ENCODE assay signal across 12 mouse cellular contexts in genomic region chr14:30635219-30635910, GRCm38 (mm10). TPM values are rescaled to one million over a fixed set of nuclear protein-coding genes. Genes with fewer than 3 reads are reported as not detected.
DNase-seq lines count a peak whose midpoint lies in the region; ATAC-seq and TF ChIP-seq lines count a peak whose summit lies in the region.
"Had no signal": no experiment of that assay in that cellular context is flagged by ENCODE, and none has a peak within 500 bp of the region (broad histone marks: within the 10 kb centered on the region; RNA-seq: fewer than 3 reads in every experiment).

No protein-coding gene starts in this region.

- no peak overlapping the region for H3K4me3 ChIP-seq in liver, postnatal 0 days (ENCODE audit: low read depth, low read length)
- no peak overlapping the region for H3K4me3 ChIP-seq in kidney, embryonic 16.5 days (ENCODE audit: low read length)
- no peak overlapping the region for H3K4me3 ChIP-seq in stomach, postnatal 0 days (ENCODE audit: low read depth, low read length)
- no peak overlapping the region for H3K4me3 ChIP-seq in neural tube, embryonic 15.5 days (replicated peaks)
- H3K4me3 ChIP-seq: gastrocnemius, adult 2 months had no signal

- peaks cover 10% of the 10 kb centered on the region for H3K4me1 ChIP-seq in liver, postnatal 0 days (ENCODE audit: insufficient read depth)
- H3K4me1 ChIP-seq in kidney, embryonic 16.5 days (ENCODE audit: insufficient read depth, low read length) = peaks cover 23% of the 10 kb centered on the region
- 0 out of 2 replicates have a peak, but pooled peaks cover 5% of the 10 kb centered on the region for H3K4me1 ChIP-seq in stomach, postnatal 0 days (replicated peaks; ENCODE audit: control insufficient read depth, insufficient read depth)
- 0 out of 2 replicates have a peak, but pooled peaks cover 5% of the 10 kb centered on the region for H3K4me1 ChIP-seq in neural tube, embryonic 15.5 days

- H3K9ac ChIP-seq in liver, postnatal 0 days (replicated peaks) = no peak overlapping the region
- H3K9ac ChIP-seq in kidney, embryonic 16.5 days (replicated peaks; ENCODE audit: low read length) = no peak overlapping the region
- H3K9ac ChIP-seq in stomach, postnatal 0 days (ENCODE audit: low read length) = no peak overlapping the region
- H3K9ac ChIP-seq in neural tube, embryonic 15.5 days (replicated peaks) = no peak overlapping the region

- no peaks in the 10 kb centered on the region for H3K36me3 ChIP-seq in liver, postnatal 0 days (replicated peaks; ENCODE audit: insufficient read depth, low read length)
- no peaks in the 10 kb centered on the region for H3K36me3 ChIP-seq in kidney, embryonic 16.5 days (ENCODE audit: insufficient read depth, low read length)
- H3K36me3 ChIP-seq in stomach, postnatal 0 days (ENCODE audit: control insufficient read depth, insufficient read depth, low read length) = no peaks in the 10 kb centered on the region
- no peaks in the 10 kb centered on the region for H3K36me3 ChIP-seq in neural tube, embryonic 15.5 days

- H3K27me3 ChIP-seq in liver, postnatal 0 days (ENCODE audit: insufficient read depth, low read length) = no peaks in the 10 kb centered on the region
- no peaks in the 10 kb centered on the region for H3K27me3 ChIP-seq in kidney, embryonic 16.5 days (ENCODE audit: insufficient read depth, low read length)
- H3K27me3 ChIP-seq in stomach, postnatal 0 days (ENCODE audit: control insufficient read depth, insufficient read depth, low read length) = no peaks in the 10 kb centered on the region
- no peaks in the 10 kb centered on the region for H3K27me3 ChIP-seq in neural tube, embryonic 15.5 days (replicated peaks)

- H3K4me2 ChIP-seq in liver, postnatal 0 days (ENCODE audit: low read depth, low read length) = no peak overlapping the region
- no peak overlapping the region for H3K4me2 ChIP-seq in kidney, embryonic 16.5 days (replicated peaks; ENCODE audit: low read depth, low read length)
- no peak overlapping the region for H3K4me2 ChIP-seq in stomach, postnatal 0 days (replicated peaks; ENCODE audit: low read depth)
- H3K4me2 ChIP-seq in neural tube, embryonic 15.5 days = no peak overlapping the region
- H3K4me2 ChIP-seq: midbrain, embryonic 11.5 days had no signal

- no peaks in the 10 kb centered on the region for H3K9me3 ChIP-seq in liver, postnatal 0 days (ENCODE audit: low read length)
- H3K9me3 ChIP-seq in kidney, embryonic 16.5 days (ENCODE audit: low read length) = no peaks in the 10 kb centered on the region
- H3K9me3 ChIP-seq in stomach, postnatal 0 days (ENCODE audit: control insufficient read depth, low read length) = no peaks in the 10 kb centered on the region
- no peaks in the 10 kb centered on the region for H3K9me3 ChIP-seq in neural tube, embryonic 15.5 days (replicated peaks)

- H3K27ac ChIP-seq in liver, postnatal 0 days (ENCODE audit: low read depth) = no peak overlapping the region
- no peak overlapping the region for H3K27ac ChIP-seq in kidney, embryonic 16.5 days (ENCODE audit: low read length)
- 0 out of 2 replicates have a peak overlapping the region, but pooled peaks have one; percentile 35 for H3K27ac ChIP-seq in stomach, postnatal 0 days (replicated peaks)
- H3K27ac ChIP-seq in neural tube, embryonic 15.5 days (replicated peaks) = no peak overlapping the region
- H3K27ac ChIP-seq: gastrocnemius, adult 2 months had no signal

- DNase-seq in liver, postnatal 0 days = no peak
- no peak for DNase-seq in liver
- peak; percentile 68 for DNase-seq in adrenal gland, postnatal 14 days
- DNase-seq in stomach, postnatal 0 days (ENCODE audit: low spot score) = no peak
- DNase-seq in cerebellum, postnatal 25 days = no peak
- DNase-seq: cerebellum, adult 8-10 months; gastrocnemius, adult 2 months had no signal

- 75% methylated on average over 13 of the region's 13 CpGs for WGBS in liver, postnatal 0 days (ENCODE audit: insufficient replicate concordance)
- 77% methylated on average over 13 of the region's 13 CpGs for WGBS in kidney, embryonic 16.5 days
- WGBS in stomach, postnatal 0 days = 61% methylated on average over 13 of the region's 13 CpGs
- 86% methylated on average over 13 of the region's 13 CpGs for WGBS in neural tube, embryonic 15.5 days

- TF ChIP-seq CTCF in liver, postnatal 0 days (IDR thresholded peaks at IDR 0.05; ENCODE audit: low read depth) = no peak
- no peak for TF ChIP-seq CTCF in stomach, postnatal 0 days (IDR thresholded peaks at IDR 0.05; ENCODE audit: low read depth)

- no peak for TF ChIP-seq EP300 in liver, postnatal 0 days (IDR thresholded peaks at IDR 0.05; ENCODE audit: low read depth)
- no peak for TF ChIP-seq EP300 in stomach, postnatal 0 days (optimal IDR thresholded peaks at IDR 0.05)

- 0 out of 2 replicates have a peak, but pooled peaks have one; percentile 12 for ATAC-seq in liver, postnatal 0 days
- peak; percentile 49; the same call in 1 of the 2 replicates for ATAC-seq in kidney, embryonic 16.5 days (ENCODE audit: low FRiP score, low TSS enrichment)
- no peak for ATAC-seq in stomach, postnatal 0 days (ENCODE audit: low FRiP score, low TSS enrichment)
- ATAC-seq in erythroblast, adult 5-6 weeks (replicated peaks; ENCODE audit: low FRiP score, poor library complexity, severe bottlenecking) = no peak
- ATAC-seq in neural tube, embryonic 15.5 days (ENCODE audit: low FRiP score) = no peak
- ATAC-seq: inflammation-experienced regulatory T-cells, adult 6 months had no signal

RNA-seq across cellular contexts. Expression of gene Prkcd, which starts 9.4 kb away (rescaled TPM):
- 16.7 and 17.8 TPM in 2 replicates for polyA plus RNA-seq in liver, postnatal 0 days (2015; fragmentation: Nextera tagmentation; extraction: Ambion mirVana)
- 133 and 145 TPM in 2 replicates for total RNA-seq in adrenal gland, postnatal 14 days (2021)
- 48.9 and 52.4 TPM in 2 replicates for polyA plus RNA-seq in kidney, embryonic 16.5 days (2015; fragmentation: Nextera tagmentation; extraction: Ambion mirVana)
- polyA plus RNA-seq in stomach, postnatal 0 days (2015; fragmentation: Nextera tagmentation; extraction: Ambion mirVana) = 62.8 and 72.3 TPM in 2 replicates
- total RNA-seq in erythroblast, adult 5-6 weeks (2015; ENCODE audit: low replicate concordance) = 35.5 and 43.7 TPM in 2 replicates
- 39.9 and 41.3 TPM in 2 replicates for total RNA-seq in erythroblast, adult 5-6 weeks (2017; ENCODE audit: low replicate concordance)
- polyA plus RNA-seq in neural tube, embryonic 15.5 days (2015; fragmentation: Nextera tagmentation; extraction: Ambion mirVana) = 35.2 and 41.8 TPM in 2 replicates

RNA-seq across cellular contexts. Expression of gene Rft1, which starts 18.8 kb away (rescaled TPM):
- 6.6 and 7.0 TPM in 2 replicates for polyA plus RNA-seq in liver, postnatal 0 days (2015; fragmentation: Nextera tagmentation; extraction: Ambion mirVana)
- total RNA-seq in adrenal gland, postnatal 14 days (2021) = 20.8 and 23.9 TPM in 2 replicates
- polyA plus RNA-seq in kidney, embryonic 16.5 days (2015; fragmentation: Nextera tagmentation; extraction: Ambion mirVana) = 19.6 and 20.3 TPM in 2 replicates
- 12.1 and 12.3 TPM in 2 replicates for polyA plus RNA-seq in stomach, postnatal 0 days (2015; fragmentation: Nextera tagmentation; extraction: Ambion mirVana)
- total RNA-seq in erythroblast, adult 5-6 weeks (2015; ENCODE audit: low replicate concordance) = 1.2 and 2.5 TPM in 2 replicates
- total RNA-seq in erythroblast, adult 5-6 weeks (2017; ENCODE audit: low replicate concordance) = 2.1 and 2.7 TPM in 2 replicates
- 9.0 and 9.6 TPM in 2 replicates for polyA plus RNA-seq in neural tube, embryonic 15.5 days (2015; fragmentation: Nextera tagmentation; extraction: Ambion mirVana)

Comparison
In these comparisons a context has a peak if more than half of its experiments do, and no peak if none do; other contexts are left out.
1. ATAC-seq: peak in liver, postnatal 0 days (single experiment) and kidney, embryonic 16.5 days (single experiment); none in stomach, postnatal 0 days (single experiment), erythroblast, adult 5-6 weeks (single experiment) and neural tube, embryonic 15.5 days (single experiment).